Mouse (Mus musculus) pancreas, adult 10 weeks (tissue): ENCODE measurements around the gene Nav3. TPM values are rescaled to one million over a fixed set of nuclear protein-coding genes. Genes with fewer than 3 reads are reported as not detected.

ENCODE experiments used
- polyA plus RNA-seq: library from polyadenylated mRNA; stranded (reverse); fragments of 350-450 nt; fragmentation: Illumina TruSeq; extraction: RNeasy Lipid Tissue Mini Kit (QIAGEN cat#74804); gene quantifications from one replicate; pipeline ENCODE4 v1.2.3, GENCODE M21; 2015; ENCODE audit warnings: low read depth, low replicate concordance; ENCODE audit not compliant: insufficient read depth

Gene Nav3
- polyA plus RNA-seq: 0.70 TPM

DNA sequence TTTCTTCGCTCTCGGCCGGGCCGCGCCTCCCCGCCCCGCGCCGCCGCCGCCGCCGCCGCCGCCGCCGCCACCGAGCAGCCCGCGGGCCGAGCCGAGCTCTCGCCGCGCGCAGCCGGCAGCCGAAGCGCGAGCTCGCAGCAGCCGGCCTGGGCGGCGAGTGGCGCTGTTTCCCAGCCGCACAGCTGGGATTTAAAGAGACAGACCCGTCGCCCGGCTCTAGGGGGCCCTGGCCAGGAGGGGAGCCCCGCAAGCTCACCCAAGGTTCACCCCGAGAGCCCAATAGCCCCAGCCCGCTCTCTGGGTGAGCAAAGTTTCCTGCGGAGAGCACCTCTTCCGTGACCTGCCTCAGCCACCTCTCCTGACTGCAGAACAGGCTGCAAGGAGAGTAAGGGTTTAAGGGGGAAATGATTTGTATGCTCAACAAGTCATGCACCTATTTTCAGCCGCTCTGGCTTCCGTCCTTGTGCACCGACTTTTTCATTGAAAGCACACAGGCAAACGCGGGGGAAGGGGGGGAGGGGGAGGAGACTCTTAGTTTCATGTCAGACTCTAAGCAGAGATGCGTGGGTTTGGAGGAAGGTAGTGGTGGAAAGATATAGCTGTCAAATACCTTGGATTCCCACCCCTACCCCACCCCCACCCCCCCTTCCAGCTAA is at the start of gene Nav3:
TSS of gene Nav3 (minus strand) at position 367 of the 656 bp plus-strand sequence.

